Mouse (Mus musculus): ENCODE data around the gene Enpp7.

Gene Enpp7

DNA sequence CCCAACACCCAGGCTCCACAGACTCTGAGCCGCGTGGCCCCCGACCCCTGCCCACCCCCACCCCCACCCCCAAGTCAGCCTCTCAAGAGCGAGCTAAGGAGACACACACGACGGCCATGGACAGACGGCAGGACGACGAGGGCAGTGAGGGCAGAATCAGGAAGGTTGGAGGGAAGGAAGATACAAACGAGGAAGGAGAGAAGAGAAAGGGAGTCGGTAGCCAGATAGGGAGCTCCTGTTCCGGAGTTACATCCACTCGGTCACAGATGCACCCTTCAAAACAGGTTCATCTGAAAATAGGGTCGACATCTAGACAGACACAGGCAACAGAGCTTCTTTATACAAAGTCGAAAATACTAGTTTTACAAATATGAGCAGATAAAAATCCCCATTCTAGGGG is 48.5 kb downstream of the Enpp7 start:
- DNase-seq (ENCODE audit: low read depth): no peak

- no peak for DNase-seq (ENCODE audit: low read depth)
Observed at GRCm38 (mm10) chr11:119036934-119037779, 49.2 kb downstream of the Enpp7 start.

DNA sequence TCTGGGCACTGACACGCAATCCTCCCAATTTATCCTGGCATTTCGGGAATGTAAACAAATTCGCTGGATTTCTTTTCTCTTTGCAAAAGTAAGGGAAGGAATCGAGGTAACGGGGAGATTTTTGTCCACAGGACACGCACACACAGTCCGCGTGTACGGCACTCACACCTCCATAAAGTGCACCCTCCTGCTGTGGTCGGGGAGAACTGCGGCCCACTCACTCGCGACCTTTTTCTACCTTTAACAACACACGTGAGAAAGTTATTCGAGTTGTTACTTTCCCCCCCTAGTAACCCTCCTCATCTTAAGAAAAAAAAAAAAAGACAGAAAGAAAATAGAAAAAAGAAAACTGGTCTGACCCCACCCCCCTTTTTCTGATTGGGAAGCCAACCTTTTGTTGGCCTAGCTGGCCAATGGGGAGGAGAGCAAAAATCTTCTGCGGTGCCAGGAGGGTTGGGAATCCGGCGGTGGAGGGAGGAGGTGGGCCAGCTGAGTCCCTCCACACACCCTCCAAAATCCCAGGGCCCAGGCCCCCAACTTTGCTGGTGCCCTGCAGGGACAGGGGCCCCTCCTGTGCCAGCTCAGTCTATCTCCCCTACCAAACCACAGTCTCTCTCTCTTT is 49.9 kb downstream of the Enpp7 start:
- DNase-seq (ENCODE audit: low read depth): no peak

- DNase-seq (ENCODE audit: low read depth): no peak
Observed at GRCm38 (mm10) chr11:119038744-119039484, 50.9 kb downstream of the Enpp7 start.

- DNase-seq (ENCODE audit: low read depth): no peak
Observed at GRCm38 (mm10) chr11:119039732-119040512, 51.9 kb downstream of the Enpp7 start.

DNA sequence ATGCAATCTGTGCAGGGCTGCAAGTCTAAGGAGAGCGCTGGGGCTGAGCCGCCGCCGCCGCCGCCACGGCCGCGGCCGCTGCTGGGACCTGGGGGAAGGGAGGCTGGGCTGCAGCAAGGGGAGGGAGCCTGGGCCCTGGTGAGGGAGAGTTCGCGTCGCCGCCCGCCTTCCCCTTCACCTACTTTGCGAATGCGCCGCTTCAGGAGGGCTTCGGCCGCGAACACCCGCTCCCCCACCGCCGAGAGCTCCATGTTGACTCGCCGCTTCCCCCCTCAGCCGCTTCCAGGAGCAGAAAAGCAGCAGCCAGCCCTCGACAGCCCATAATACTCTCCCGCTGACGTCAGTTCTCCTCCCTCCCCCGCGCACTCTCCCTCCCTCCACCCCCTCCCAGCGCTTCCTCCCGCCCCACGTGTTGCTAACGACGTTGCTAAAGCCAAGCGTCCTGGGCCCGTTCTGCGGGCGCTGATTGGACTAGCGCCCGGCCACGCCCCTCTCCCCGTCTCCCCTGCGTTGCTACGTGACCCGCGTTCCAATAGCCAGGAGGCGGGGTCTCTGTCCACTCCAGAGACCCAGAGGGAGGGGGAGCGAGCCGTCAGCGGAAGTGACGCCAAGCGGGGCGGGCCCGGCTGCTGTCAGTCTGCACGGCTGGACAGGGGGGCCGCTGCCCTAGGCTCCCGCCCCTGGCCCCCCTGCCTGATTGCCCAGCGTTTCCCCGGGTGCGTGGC is 52.8 kb downstream of the Enpp7 start, which contains the start of gene Cbx8:
Gene Cbx8, minus strand, starts transcription at position 370 of the 725 bp plus-strand sequence.
- DNase-seq (ENCODE audit: low read depth): peak; percentile 98

- DNase-seq (ENCODE audit: low read depth): no peak
Observed at GRCm38 (mm10) chr11:119041325-119041716, 53.3 kb downstream of the Enpp7 start.

GRCm38 (mm10) chr11:119041750-119042465 is 53.9 kb downstream of the Enpp7 start:
- no peak for DNase-seq (ENCODE audit: low read depth)
